Mouse (Mus musculus): ENCODE measurements around the gene Ccdc24. TPM values are rescaled to one million over a fixed set of nuclear protein-coding genes. Genes with fewer than 3 reads are reported as not detected.

Ccdc24 gene
- polyA plus RNA-seq, 1 experiment from 2014 or later: 1.8 TPM

DNA sequence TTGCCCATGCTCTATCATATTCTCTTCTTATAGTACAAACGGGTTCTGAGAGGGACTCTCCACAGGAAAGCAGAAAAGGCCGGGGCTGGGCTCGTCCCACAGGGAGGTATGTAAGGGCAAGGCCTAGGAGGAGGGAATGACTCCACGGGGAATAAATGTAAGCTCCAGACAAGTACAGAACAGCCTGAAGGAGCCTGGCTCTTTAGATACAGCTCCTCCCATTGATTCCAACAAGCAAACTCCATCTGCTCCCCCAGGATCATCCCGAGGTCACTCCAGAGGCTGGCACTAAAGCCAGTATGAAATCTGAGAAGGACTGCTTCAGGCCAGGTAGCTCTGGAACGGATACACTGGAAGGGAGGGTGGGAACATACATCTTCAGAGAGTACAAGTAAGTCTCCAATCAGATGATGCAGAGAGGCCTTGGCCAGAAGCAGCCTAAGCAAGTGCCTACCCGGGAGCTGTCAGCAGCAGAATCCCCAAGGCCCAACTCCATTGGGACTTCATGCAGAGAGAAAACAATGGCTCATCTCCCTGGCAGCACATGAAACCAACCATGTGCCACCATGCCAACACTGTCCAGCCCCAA is 40.4 kb upstream of the Ccdc24 start:
- 48% methylated on average over 7 of the region's 7 CpGs for WGBS
- H3K4me2 ChIP-seq: peak overlapping the region; percentile 95

DNA sequence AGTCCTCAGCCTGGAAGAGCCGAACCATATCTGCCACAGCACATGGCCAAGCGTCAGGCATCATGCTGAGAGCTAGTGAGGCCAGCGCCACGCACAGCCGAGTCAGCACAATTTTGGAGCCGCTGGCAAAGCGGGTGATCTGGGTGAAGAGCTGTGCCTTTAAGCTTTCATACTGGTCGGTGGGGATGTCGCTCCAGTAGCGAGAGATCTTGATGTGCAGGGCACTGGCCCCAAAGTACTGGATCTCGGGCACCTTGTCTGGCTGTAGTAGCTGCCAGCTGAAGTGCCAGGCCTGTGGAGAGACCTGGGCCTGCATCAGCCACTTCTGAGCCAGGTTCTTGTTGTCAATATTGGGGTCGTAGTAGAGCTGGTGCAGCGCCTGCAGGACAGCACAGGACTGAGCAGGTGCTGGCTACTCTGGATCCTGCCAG is 39.8 kb upstream of the Ccdc24 start:
- peak overlapping the region; percentile 95; the same call in 1 of the 2 replicates for H3K4me2 ChIP-seq
- no peak overlapping the region; the same call in 1 of the 2 replicates for H3K4me3 ChIP-seq (replicated peaks)
- WGBS: 94% methylated on average over 13 of the region's 13 CpGs
- H3K9ac ChIP-seq: no peak overlapping the region
- no peak overlapping the region for H3K27ac ChIP-seq
- H3K27me3 ChIP-seq: no peaks in the 10 kb centered on the region
- H3K4me1 ChIP-seq: peaks cover 36% of the 10 kb centered on the region
- no peaks in the 10 kb centered on the region for H3K9me3 ChIP-seq (replicated peaks)
- H3K36me3 ChIP-seq: peaks cover 43% of the 10 kb centered on the region
- ATAC-seq (replicated peaks; ENCODE audit: low FRiP score): no peak

More for the DNA sequence above, 40.4 kb upstream of the Ccdc24 start:
- Histone ChIP-seq H3K27ac (no peak overlapping the region), H3K4me3 (replicated peaks) (no peak overlapping the region; the same call in 1 of the 2 replicates), H3K9ac (no peak overlapping the region), H3K4me1 (peaks cover 36% of the 10 kb centered on the region), H3K9me3 (replicated peaks) (no peaks in the 10 kb centered on the region), H3K36me3 (peaks cover 39% of the 10 kb centered on the region), H3K27me3 (no peaks in the 10 kb centered on the region)
- ATAC-seq (replicated peaks; ENCODE audit: low FRiP score): no peak

DNA sequence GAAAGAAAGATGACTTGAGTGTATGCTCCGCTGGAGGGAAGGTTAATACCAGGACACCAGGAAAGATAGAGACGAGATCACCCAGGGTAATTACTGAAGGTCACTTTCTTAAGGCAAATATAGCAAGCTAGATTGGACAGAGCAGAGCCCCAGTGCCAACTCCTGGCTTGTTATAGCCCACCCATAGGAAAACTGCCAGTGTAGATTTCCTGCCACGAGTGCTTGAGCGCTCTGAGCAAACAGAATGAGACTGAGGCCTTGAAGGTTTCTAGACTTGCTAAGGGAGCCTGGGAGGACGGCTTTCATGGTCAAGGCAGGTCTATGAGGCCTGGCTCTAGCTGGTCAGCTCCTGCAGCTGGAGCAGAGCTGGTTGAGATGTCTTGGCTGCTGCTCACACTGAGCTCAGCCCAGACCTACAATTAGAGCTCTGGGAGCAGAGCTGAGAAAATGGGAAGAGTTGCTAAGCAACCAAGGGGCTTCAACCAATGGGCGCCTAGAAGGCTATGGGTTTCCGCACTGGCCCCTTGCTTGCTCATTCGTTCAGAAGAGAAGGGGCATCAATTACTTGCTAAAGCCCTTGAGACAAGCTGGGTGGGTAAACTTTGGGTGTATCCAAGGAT is 36.6 kb upstream of the Ccdc24 start:
- H3K27ac ChIP-seq: no peak overlapping the region
- peaks cover 70% of the 10 kb centered on the region for H3K36me3 ChIP-seq
- H3K4me2 ChIP-seq: no peak overlapping the region
- ATAC-seq (replicated peaks; ENCODE audit: low FRiP score): no peak
- H3K27me3 ChIP-seq: no peaks in the 10 kb centered on the region
- H3K9ac ChIP-seq: no peak overlapping the region
- WGBS: 76% methylated on average over 8 of the region's 8 CpGs
- H3K4me1 ChIP-seq: peaks cover 22% of the 10 kb centered on the region
- no peak overlapping the region for H3K4me3 ChIP-seq (replicated peaks)
- H3K9me3 ChIP-seq (replicated peaks): no peaks in the 10 kb centered on the region

DNA sequence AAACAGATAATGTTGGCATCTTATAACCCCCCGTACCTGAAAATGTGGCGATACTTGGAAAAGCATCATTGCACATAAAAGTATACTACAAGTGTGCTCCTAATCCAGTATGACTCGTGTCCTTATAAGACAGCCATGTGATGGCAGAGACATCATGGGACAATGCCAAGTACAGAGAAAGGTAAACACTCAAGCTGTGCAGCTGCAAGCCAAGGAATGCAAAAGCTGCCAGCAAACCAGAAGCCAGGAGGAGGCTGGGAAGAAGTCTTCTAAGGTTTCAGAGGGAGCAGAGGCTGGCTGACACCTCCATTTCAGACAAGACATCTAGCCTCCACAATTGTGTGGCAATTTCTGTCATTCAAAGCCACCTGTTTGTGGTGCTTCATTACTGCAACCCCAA is 33.8 kb upstream of the Ccdc24 start:
- Histone ChIP-seq H3K4me2 (no peak overlapping the region), H3K36me3 (peaks cover 85% of the 10 kb centered on the region), H3K9ac (no peak overlapping the region), H3K4me3 (replicated peaks) (no peak overlapping the region), H3K27me3 (no peaks in the 10 kb centered on the region), H3K4me1 (peaks cover 8% of the 10 kb centered on the region; the same call in 1 of the 2 replicates), H3K27ac (no peak overlapping the region), H3K9me3 (replicated peaks) (no peaks in the 10 kb centered on the region)
- no peak for ATAC-seq (replicated peaks; ENCODE audit: low FRiP score)
- WGBS: 86% methylated on average over 3 of the region's 3 CpGs

DNA sequence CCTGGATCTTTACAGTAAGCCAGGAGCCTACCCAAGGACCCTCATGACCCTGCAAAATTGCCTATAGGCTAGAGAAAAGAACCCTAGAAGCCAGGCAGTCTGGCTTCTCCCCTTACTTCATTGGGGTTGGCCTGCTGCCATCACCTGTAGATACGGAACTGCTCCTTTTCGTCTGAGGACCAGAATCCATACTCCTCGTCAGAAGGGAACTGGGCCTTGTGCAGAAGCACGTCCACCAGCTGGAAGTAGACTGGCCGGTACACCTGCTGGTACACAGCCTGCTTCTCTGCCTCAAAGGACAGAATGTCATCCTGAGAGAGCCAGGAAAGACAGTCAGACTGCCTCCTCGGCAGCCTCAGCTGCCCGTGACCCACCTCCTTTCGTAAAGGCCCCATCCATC is 32.4 kb upstream of the Ccdc24 start:
- no peak overlapping the region for H3K4me2 ChIP-seq
- 91% methylated on average over 8 of the region's 8 CpGs for WGBS
- no peak overlapping the region for H3K4me3 ChIP-seq (replicated peaks)
- ATAC-seq (replicated peaks; ENCODE audit: low FRiP score): no peak
- no peaks in the 10 kb centered on the region for H3K27me3 ChIP-seq
- H3K9ac ChIP-seq: no peak overlapping the region
- H3K9me3 ChIP-seq (replicated peaks): no peaks in the 10 kb centered on the region
- peaks cover 5% of the 10 kb centered on the region; the same call in 1 of the 2 replicates for H3K4me1 ChIP-seq
- peaks cover 85% of the 10 kb centered on the region for H3K36me3 ChIP-seq
- H3K27ac ChIP-seq: no peak overlapping the region

DNA sequence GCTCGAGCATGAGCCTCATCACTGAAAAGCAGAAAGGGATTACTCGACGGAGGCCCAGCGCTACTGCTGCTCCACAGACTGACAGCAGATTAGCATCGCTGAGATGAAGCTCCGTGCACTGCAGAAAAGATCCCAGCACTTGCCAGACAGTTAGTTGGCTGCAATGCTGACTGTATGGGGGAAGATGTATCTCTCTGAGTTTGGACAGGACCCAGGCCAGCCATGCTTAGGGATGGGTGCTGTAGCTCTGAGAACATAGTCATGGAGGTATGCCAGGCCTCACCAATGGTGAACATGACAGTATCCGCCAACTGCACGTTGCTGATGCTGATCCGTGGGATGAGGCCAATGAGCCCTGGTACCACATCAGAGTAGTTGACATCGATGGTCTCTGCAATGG is 31.7 kb upstream of the Ccdc24 start:
- no peak for ATAC-seq (replicated peaks; ENCODE audit: low FRiP score)
- no peak overlapping the region for H3K4me3 ChIP-seq (replicated peaks)
- H3K27ac ChIP-seq: no peak overlapping the region
- peaks cover 88% of the 10 kb centered on the region for H3K36me3 ChIP-seq
- no peak overlapping the region for H3K9ac ChIP-seq
- 92% methylated on average over 10 of the region's 10 CpGs for WGBS
- H3K4me1 ChIP-seq: peaks cover 2% of the 10 kb centered on the region; the same call in 1 of the 2 replicates
- H3K27me3 ChIP-seq: no peaks in the 10 kb centered on the region
- no peak overlapping the region for H3K4me2 ChIP-seq
- H3K9me3 ChIP-seq (replicated peaks): no peaks in the 10 kb centered on the region

DNA sequence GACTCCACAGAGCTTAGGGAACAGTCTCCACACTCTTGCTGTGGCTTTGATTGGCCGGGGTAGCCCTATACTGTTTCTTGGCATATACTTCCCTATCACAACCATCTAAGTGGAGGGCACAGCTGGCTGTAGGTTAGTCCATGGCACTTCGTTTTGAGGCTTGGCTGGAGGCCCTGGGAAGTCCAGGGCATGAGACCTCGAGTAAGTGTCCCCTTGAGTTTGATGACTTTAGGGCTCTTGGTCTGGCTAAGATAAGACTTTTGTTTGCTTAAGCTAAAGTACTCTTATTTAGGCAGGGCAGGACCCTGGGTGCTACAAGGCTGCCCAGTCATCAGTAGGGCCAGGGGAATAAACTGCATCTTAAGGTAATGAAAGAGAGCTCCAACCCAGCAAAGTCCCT is 25.8 kb upstream of the Ccdc24 start:
- no peak overlapping the region for H3K27ac ChIP-seq
- no peak overlapping the region for H3K9ac ChIP-seq
- no peaks in the 10 kb centered on the region for H3K4me1 ChIP-seq
- WGBS: 81% methylated on average over 3 of the region's 3 CpGs
- no peaks in the 10 kb centered on the region for H3K9me3 ChIP-seq (replicated peaks)
- ATAC-seq (replicated peaks; ENCODE audit: low FRiP score): no peak
- no peak overlapping the region for H3K4me2 ChIP-seq
- peaks cover 93% of the 10 kb centered on the region for H3K36me3 ChIP-seq
- H3K27me3 ChIP-seq: no peaks in the 10 kb centered on the region
- no peak overlapping the region for H3K4me3 ChIP-seq (replicated peaks)

DNA sequence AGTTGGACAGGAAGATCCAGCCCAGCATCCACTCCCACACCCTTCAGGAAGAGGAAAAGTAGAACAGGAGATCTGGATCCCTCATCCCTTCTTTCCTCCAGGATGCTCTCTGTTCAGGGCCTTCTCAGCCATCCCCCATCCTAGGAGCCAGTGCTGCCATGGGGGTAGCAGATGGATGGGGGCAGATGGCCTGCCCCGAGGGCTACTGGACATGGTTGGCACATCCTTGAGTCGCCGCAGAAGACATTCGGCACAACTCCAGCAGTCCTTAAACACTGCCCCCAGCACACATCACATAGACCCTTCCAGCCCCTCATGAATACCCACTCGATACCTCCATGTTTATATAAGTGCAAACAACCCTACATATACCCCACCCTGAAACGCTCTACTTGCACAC is 23.7 kb upstream of the Ccdc24 start:
- Histone ChIP-seq H3K27ac (no peak overlapping the region), H3K4me3 (replicated peaks) (no peak overlapping the region), H3K27me3 (no peaks in the 10 kb centered on the region), H3K4me2 (no peak overlapping the region), H3K9ac (no peak overlapping the region), H3K36me3 (peaks cover 72% of the 10 kb centered on the region), H3K4me1 (peaks cover 9% of the 10 kb centered on the region), H3K9me3 (replicated peaks) (no peaks in the 10 kb centered on the region)
- no peak for ATAC-seq (replicated peaks; ENCODE audit: low FRiP score)
- 97% methylated on average over 6 of the region's 6 CpGs for WGBS

DNA sequence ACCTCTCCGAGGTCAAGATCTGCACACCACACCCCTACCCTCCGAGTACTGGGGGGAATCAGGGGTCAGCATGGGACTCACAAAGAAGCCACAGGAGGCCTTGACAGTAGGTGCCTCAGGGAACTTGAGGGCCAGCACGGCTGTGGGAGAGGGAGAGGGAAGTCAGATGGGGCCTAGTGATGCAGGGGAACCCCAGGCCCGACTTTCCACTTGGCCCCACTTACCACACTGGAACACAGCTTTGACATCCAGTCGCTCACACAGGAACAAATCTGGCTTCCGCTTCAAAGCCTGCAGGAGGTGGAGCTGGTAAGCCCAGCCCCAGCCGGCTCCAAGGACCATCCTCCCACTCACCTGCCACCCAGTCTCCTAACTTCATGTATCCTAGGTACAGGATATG is 23.0 kb upstream of the Ccdc24 start:
- Histone ChIP-seq H3K27ac (no peak overlapping the region), H3K9me3 (replicated peaks) (no peaks in the 10 kb centered on the region), H3K9ac (no peak overlapping the region), H3K36me3 (peaks cover 67% of the 10 kb centered on the region), H3K4me1 (peaks cover 14% of the 10 kb centered on the region), H3K27me3 (no peaks in the 10 kb centered on the region), H3K4me2 (no peak overlapping the region), H3K4me3 (replicated peaks) (no peak overlapping the region)
- ATAC-seq (replicated peaks; ENCODE audit: low FRiP score): no peak
- 80% methylated on average over 7 of the region's 7 CpGs for WGBS

DNA sequence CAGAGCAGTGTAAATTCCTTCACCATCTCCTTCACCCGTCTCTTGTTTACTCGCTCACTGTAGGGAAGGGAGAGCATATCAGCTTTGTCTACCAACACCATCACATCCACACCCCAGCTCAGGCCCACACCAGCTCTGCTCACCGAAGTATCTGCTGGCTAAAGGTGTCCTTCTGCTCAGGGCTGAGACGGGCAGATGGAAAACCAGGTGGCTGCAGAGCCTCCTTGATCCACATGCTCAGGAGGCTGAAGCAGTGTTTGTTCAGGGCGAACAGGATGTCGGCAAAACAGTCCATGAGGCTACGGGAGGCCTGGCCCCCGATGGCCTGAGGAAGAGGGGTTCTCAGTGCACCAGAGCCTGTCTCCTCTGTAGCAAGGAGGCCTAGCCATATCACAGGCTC is 22.2 kb upstream of the Ccdc24 start:
- Histone ChIP-seq H3K4me1 (peaks cover 14% of the 10 kb centered on the region), H3K9me3 (replicated peaks) (no peaks in the 10 kb centered on the region), H3K4me2 (no peak overlapping the region), H3K4me3 (replicated peaks) (no peak overlapping the region), H3K9ac (no peak overlapping the region), H3K27ac (no peak overlapping the region), H3K27me3 (no peaks in the 10 kb centered on the region), H3K36me3 (peaks cover 67% of the 10 kb centered on the region)
- WGBS: 88% methylated on average over 8 of the region's 8 CpGs
- ATAC-seq (replicated peaks; ENCODE audit: low FRiP score): no peak

DNA sequence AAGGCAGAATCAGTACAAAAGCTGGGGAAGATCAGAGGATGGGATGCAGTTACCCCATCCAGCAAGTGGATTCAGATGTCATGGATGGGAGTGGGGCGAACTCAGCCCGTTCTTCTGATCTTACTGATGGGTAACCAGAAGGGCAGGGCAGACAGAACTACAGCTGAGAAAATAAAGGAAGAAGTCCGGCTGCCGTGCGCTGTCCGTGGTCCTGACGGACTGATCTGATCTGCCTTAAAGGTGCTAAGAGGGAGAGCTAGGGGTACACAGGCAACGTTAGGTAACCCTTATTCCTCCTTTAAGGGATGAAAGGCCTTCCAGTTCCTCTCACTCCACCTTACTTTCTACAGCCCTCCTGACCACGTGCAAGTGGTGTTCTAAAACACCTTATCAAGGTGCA is 21.0 kb upstream of the Ccdc24 start:
- peaks cover 63% of the 10 kb centered on the region for H3K36me3 ChIP-seq
- H3K27ac ChIP-seq: no peak overlapping the region
- H3K9me3 ChIP-seq (replicated peaks): no peaks in the 10 kb centered on the region
- H3K9ac ChIP-seq: no peak overlapping the region
- H3K4me2 ChIP-seq: no peak overlapping the region
- H3K27me3 ChIP-seq: no peaks in the 10 kb centered on the region
- no peak for ATAC-seq (replicated peaks; ENCODE audit: low FRiP score)
- H3K4me3 ChIP-seq (replicated peaks): no peak overlapping the region
- H3K4me1 ChIP-seq: peaks cover 14% of the 10 kb centered on the region
- 13% methylated on average over 9 of the region's 9 CpGs for WGBS

DNA sequence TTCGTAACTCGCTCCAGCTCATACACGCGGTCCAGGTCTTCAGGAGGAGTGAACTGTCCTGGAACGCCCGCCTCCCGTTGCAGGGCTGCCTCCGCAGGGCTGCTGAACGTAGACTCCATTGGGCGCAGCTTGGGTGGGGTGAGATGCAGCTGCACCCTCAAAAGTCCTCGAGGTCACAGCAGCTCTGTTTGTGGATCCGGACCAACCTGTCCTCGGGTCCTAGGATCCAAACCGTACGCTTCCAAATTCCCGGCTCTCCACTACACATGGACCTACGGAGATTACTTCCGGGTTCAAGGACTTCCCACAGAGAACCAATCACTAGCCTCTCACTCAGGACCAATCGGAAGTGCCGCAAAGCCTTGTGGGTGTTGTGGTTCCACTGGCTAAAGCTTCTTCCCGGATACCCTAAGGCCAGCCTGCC is 19.4 kb upstream of the Ccdc24 start, which contains the start of gene Dph2:
Gene Dph2, minus strand, starts transcription at position 295 of the 424 bp plus-strand sequence.
- Histone ChIP-seq H3K4me1 (peaks cover 20% of the 10 kb centered on the region), H3K4me3 (replicated peaks) (peak within 1 kb of the TSS; percentile 80), H3K4me2 (peak within 1 kb of the TSS; percentile 84), H3K27ac (no peak within 1 kb of the TSS), H3K9ac (peak within 1 kb of the TSS; percentile 53), H3K27me3 (no peaks in the 10 kb centered on the region), H3K9me3 (replicated peaks) (no peaks in the 10 kb centered on the region), H3K36me3 (peaks cover 48% of the 10 kb centered on the region)
- under 1% methylated on average over 21 of the region's 21 CpGs for WGBS
- peak; percentile 80 for ATAC-seq (replicated peaks; ENCODE audit: low FRiP score)

Measured in kidney, embryonic 15.5 days (tissue).